Mouse (Mus musculus) kidney, embryonic 15.5 days (tissue): ENCODE measurements around the gene Cldn5. TPM values are rescaled to one million over a fixed set of nuclear protein-coding genes. Genes with fewer than 3 reads are reported as not detected.

Experiments
- ATAC-seq: fragments of 200-750 bp; cut with Nextera tagmentation; replicated peaks from 2 replicates; pipeline ENCODE4 v1.8.0; 2017; ENCODE audit warnings: moderate TSS enrichment; ENCODE audit not compliant: low FRiP score
- H3K27ac ChIP-seq: fragments of 300-500 bp; sonication (generic); 2 replicates; pipeline ENCODE4 v1.5.1; 2015; ENCODE audit warnings: mild to moderate bottlenecking, inconsistent platforms
- H3K27me3 ChIP-seq: fragments of 300-500 bp; sonication (generic); 2 replicates; pipeline ENCODE4 v1.6.1; 2015; ENCODE audit warnings: inconsistent platforms
- H3K36me3 ChIP-seq: fragments of 300-500 bp; sonication (generic); 2 replicates; pipeline ENCODE4 v1.6.1; 2015; ENCODE audit warnings: inconsistent platforms
- H3K4me1 ChIP-seq: fragments of 300-500 bp; sonication (generic); 2 replicates; pipeline ENCODE4 v1.6.1; 2015; ENCODE audit warnings: inconsistent platforms
- H3K4me2 ChIP-seq: fragments of 300-500 bp; sonication (generic); 2 replicates; pipeline ENCODE4 v1.6.1; 2015; ENCODE audit warnings: moderate library complexity, mild to moderate bottlenecking, inconsistent platforms
- H3K4me3 ChIP-seq: fragments of 300-500 bp; sonication (generic); replicated peaks from 2 replicates; pipeline ENCODE4 v1.5.1; 2015; ENCODE audit warnings: mild to moderate bottlenecking, inconsistent platforms
- H3K9ac ChIP-seq: fragments of 300-500 bp; sonication (generic); 2 replicates; pipeline ENCODE4 v1.6.1; 2015; ENCODE audit warnings: mild to moderate bottlenecking, inconsistent platforms
- H3K9me3 ChIP-seq: fragments of 300-500 bp; sonication (generic); replicated peaks from 2 replicates; pipeline ENCODE4 v1.6.1; 2016; ENCODE audit warnings: inconsistent platforms
- WGBS: fragments of 180-500 bp; shearing (Covaris S2); methylation state at CpG from one replicate; pipeline ENCODE4 v1.1.7; 2015; ENCODE audit warnings: mixed read lengths; 5-methylcytosine and 5-hydroxymethylcytosine counted together
- polyA plus RNA-seq: library from polyadenylated mRNA; unstranded; fragments of >200 nt; fragmentation: Nextera tagmentation; extraction: Ambion mirVana; gene quantifications from 2 replicates; pipeline ENCODE4 v1.2.1, GENCODE M21; 2015

Gene Cldn5
- polyA plus RNA-seq, 1 experiment from 2014 or later = 99.2 TPM

DNA sequence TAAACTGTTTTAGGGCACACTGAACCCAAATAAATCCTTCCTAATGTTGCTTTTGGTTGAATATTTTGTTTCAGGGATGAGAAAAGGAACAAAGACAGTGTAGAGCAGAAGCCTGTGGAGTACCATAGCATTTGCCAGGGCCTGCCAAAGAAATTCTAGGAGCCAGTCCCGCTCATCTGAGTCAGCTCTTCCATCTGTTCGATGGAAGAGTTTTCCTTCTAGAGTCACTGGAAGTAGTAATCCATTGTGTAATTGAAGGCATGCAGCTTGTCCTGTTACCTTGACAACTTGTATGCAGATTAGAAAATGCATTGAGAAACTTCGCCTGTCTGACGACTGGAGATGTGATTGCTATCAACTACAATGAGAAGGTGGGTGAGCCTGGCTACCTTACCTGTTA is 46.3 kb downstream of the Cldn5 start:
- Histone ChIP-seq H3K9me3 (no peaks in the 10 kb centered on the region), H3K27me3 (no peaks in the 10 kb centered on the region), H3K4me1 (no peaks in the 10 kb centered on the region), H3K36me3 (peaks cover 99% of the 10 kb centered on the region), H3K27ac (no peak overlapping the region), H3K9ac (no peak overlapping the region), H3K4me3 (no peak overlapping the region), H3K4me2 (no peak overlapping the region)
- 90% methylated on average over 4 of the region's 4 CpGs for WGBS
- ATAC-seq = no peak

Other genes starting within 250 kb of the Cldn5 start
- 0.28 and 0.40 TPM in 2 replicates for gene Tbx1, start 186.2 kb upstream of the Cldn5 start, polyA plus RNA-seq
- gene Gp1bb, start 154.4 kb upstream of the Cldn5 start, polyA plus RNA-seq = 0.93 and 1.6 TPM in 2 replicates
- 1.5 and 4.3 TPM in 2 replicates for gene Gm49601, start 150.4 kb upstream of the Cldn5 start, polyA plus RNA-seq
- 16.3 and 17.1 TPM in 2 replicates for gene Sept5, start 146.9 kb upstream of the Cldn5 start, polyA plus RNA-seq
- gene Ufd1, start 34.9 kb downstream of the Cldn5 start, polyA plus RNA-seq = 87.0 and 101 TPM in 2 replicates
- gene Cdc45, start 35.1 kb downstream of the Cldn5 start, polyA plus RNA-seq = 47.6 and 54.0 TPM in 2 replicates
- 41.3 and 47.7 TPM in 2 replicates for gene 2510002D24Rik, start 59.7 kb downstream of the Cldn5 start, polyA plus RNA-seq
- not detected in 2 replicates for gene Gm28539, start 59.7 kb downstream of the Cldn5 start, polyA plus RNA-seq
- gene Mrpl40, start 100.0 kb downstream of the Cldn5 start, polyA plus RNA-seq = 101 and 108 TPM in 2 replicates
- gene Hira, start 100.2 kb downstream of the Cldn5 start, polyA plus RNA-seq = 14.6 and 15.6 TPM in 2 replicates